Mouse (Mus musculus): Measurements from ENCODE around the gene Loxl4. TPM values are rescaled to one million over a fixed set of nuclear protein-coding genes. Genes with fewer than 3 reads are reported as not detected.
A peak's percentile ranks its signal among the peaks of the same experiment; 100 is the strongest.

Gene Loxl4
- polyA plus RNA-seq, 1 experiment from 2014 or later, result 0.13 TPM

GRCm38 (mm10) chr19:42599891-42600290 lies 12.7 kb downstream of the Loxl4 start:
- Histone ChIP-seq H3K4me2 (replicated peaks) (no peak overlapping the region), H3K4me3 (replicated peaks; ENCODE audit: low read length) (no peak overlapping the region), H3K36me3 (replicated peaks; ENCODE audit: control insufficient read depth, insufficient read depth) (no peaks in the 10 kb centered on the region), H3K27ac (no peak overlapping the region), H3K9me3 (ENCODE audit: control insufficient read depth, low read length) (no peaks in the 10 kb centered on the region), H3K9ac (no peak overlapping the region), H3K4me1 (replicated peaks; ENCODE audit: control insufficient read depth, insufficient read depth, low read length) (no peaks in the 10 kb centered on the region), H3K27me3 (ENCODE audit: control insufficient read depth, insufficient read depth, low read length) (no peaks in the 10 kb centered on the region)
- DNase-seq (ENCODE audit: low spot score) (no peak), ATAC-seq (ENCODE audit: low FRiP score) (no peak)
- WGBS, result 82% methylated on average over 17 of the region's 17 CpGs

GRCm38 (mm10) chr19:42597896-42598295 lies 14.7 kb downstream of the Loxl4 start:
- no peak for DNase-seq (ENCODE audit: low spot score)
- no peak overlapping the region for H3K9ac ChIP-seq
- H3K27me3 ChIP-seq (ENCODE audit: control insufficient read depth, insufficient read depth, low read length), result no peaks in the 10 kb centered on the region
- H3K4me1 ChIP-seq (replicated peaks; ENCODE audit: control insufficient read depth, insufficient read depth, low read length), result no peaks in the 10 kb centered on the region
- WGBS, result 98% methylated on average over 6 of the region's 6 CpGs
- no peak overlapping the region for H3K4me3 ChIP-seq (replicated peaks; ENCODE audit: low read length)
- no peak for ATAC-seq (ENCODE audit: low FRiP score)
- H3K27ac ChIP-seq, result no peak overlapping the region
- no peaks in the 10 kb centered on the region for H3K9me3 ChIP-seq (ENCODE audit: control insufficient read depth, low read length)
- no peaks in the 10 kb centered on the region for H3K36me3 ChIP-seq (replicated peaks; ENCODE audit: control insufficient read depth, insufficient read depth)
- H3K4me2 ChIP-seq (replicated peaks), result no peak overlapping the region

GRCm38 (mm10) chr19:42597286-42597685 lies 15.3 kb downstream of the Loxl4 start:
- H3K27me3 ChIP-seq (ENCODE audit: control insufficient read depth, insufficient read depth, low read length), result no peaks in the 10 kb centered on the region
- H3K4me3 ChIP-seq (replicated peaks; ENCODE audit: low read length), result no peak overlapping the region
- H3K4me1 ChIP-seq (replicated peaks; ENCODE audit: control insufficient read depth, insufficient read depth, low read length), result no peaks in the 10 kb centered on the region
- H3K9ac ChIP-seq, result no peak overlapping the region
- no peaks in the 10 kb centered on the region for H3K9me3 ChIP-seq (ENCODE audit: control insufficient read depth, low read length)
- no peaks in the 10 kb centered on the region for H3K36me3 ChIP-seq (replicated peaks; ENCODE audit: control insufficient read depth, insufficient read depth)
- no peak overlapping the region for H3K4me2 ChIP-seq (replicated peaks)
- no peak for DNase-seq (ENCODE audit: low spot score)
- WGBS, result 96% methylated on average over 12 of the region's 12 CpGs
- no peak overlapping the region for H3K27ac ChIP-seq
- no peak for ATAC-seq (ENCODE audit: low FRiP score)

- ATAC-seq (ENCODE audit: low FRiP score), result no peak
- DNase-seq (ENCODE audit: low spot score), result no peak
Observed at GRCm38 (mm10) chr19:42595066-42595465, 17.5 kb downstream of the Loxl4 start.

GRCm38 (mm10) chr19:42593456-42593855 lies 19.2 kb downstream of the Loxl4 start:
- WGBS, result 96% methylated on average over 6 of the region's 6 CpGs
- DNase-seq (ENCODE audit: low spot score) (no peak), ATAC-seq (ENCODE audit: low FRiP score) (no peak)
- Histone ChIP-seq H3K9me3 (ENCODE audit: control insufficient read depth, low read length) (no peaks in the 10 kb centered on the region), H3K27ac (no peak overlapping the region), H3K36me3 (replicated peaks; ENCODE audit: control insufficient read depth, insufficient read depth) (0 out of 2 replicates have a peak, but pooled peaks cover 5% of the 10 kb centered on the region), H3K4me1 (replicated peaks; ENCODE audit: control insufficient read depth, insufficient read depth, low read length) (no peaks in the 10 kb centered on the region), H3K9ac (no peak overlapping the region), H3K27me3 (ENCODE audit: control insufficient read depth, insufficient read depth, low read length) (no peaks in the 10 kb centered on the region), H3K4me2 (replicated peaks) (no peak overlapping the region), H3K4me3 (replicated peaks; ENCODE audit: low read length) (no peak overlapping the region)

More at GRCm38 (mm10) chr19:42595066-42595465, 17.5 kb downstream of the Loxl4 start:
- WGBS, result 96% methylated on average over 6 of the region's 6 CpGs
- no peaks in the 10 kb centered on the region for H3K9me3 ChIP-seq (ENCODE audit: control insufficient read depth, low read length)
- no peaks in the 10 kb centered on the region for H3K27me3 ChIP-seq (ENCODE audit: control insufficient read depth, insufficient read depth, low read length)
- no peaks in the 10 kb centered on the region for H3K4me1 ChIP-seq (replicated peaks; ENCODE audit: control insufficient read depth, insufficient read depth, low read length)
- H3K4me2 ChIP-seq (replicated peaks), result no peak overlapping the region
- H3K36me3 ChIP-seq (replicated peaks; ENCODE audit: control insufficient read depth, insufficient read depth), result 0 out of 2 replicates have a peak, but pooled peaks cover 5% of the 10 kb centered on the region
- no peak overlapping the region for H3K27ac ChIP-seq
- no peak overlapping the region for H3K9ac ChIP-seq
- no peak overlapping the region for H3K4me3 ChIP-seq (replicated peaks; ENCODE audit: low read length)

GRCm38 (mm10) chr19:42591534-42591933 lies 21.1 kb downstream of the Loxl4 start:
- Histone ChIP-seq H3K27me3 (ENCODE audit: control insufficient read depth, insufficient read depth, low read length) (no peaks in the 10 kb centered on the region), H3K9ac (no peak overlapping the region), H3K9me3 (ENCODE audit: control insufficient read depth, low read length) (no peaks in the 10 kb centered on the region), H3K36me3 (replicated peaks; ENCODE audit: control insufficient read depth, insufficient read depth) (peaks cover 8% of the 10 kb centered on the region; the same call in 1 of the 2 replicates), H3K4me1 (replicated peaks; ENCODE audit: control insufficient read depth, insufficient read depth, low read length) (no peaks in the 10 kb centered on the region), H3K4me2 (replicated peaks) (no peak overlapping the region), H3K4me3 (replicated peaks; ENCODE audit: low read length) (no peak overlapping the region), H3K27ac (no peak overlapping the region)
- ATAC-seq (ENCODE audit: low FRiP score) (no peak), DNase-seq (ENCODE audit: low spot score) (no peak)
- 50% methylated on average over 14 of the region's 14 CpGs for whole genome bisulfite sequencing

GRCm38 (mm10) chr19:42589246-42589645 lies 23.4 kb downstream of the Loxl4 start:
- DNase-seq (ENCODE audit: low spot score), result peak; percentile 77
- peaks cover 8% of the 10 kb centered on the region; the same call in 1 of the 2 replicates for H3K36me3 ChIP-seq (replicated peaks; ENCODE audit: control insufficient read depth, insufficient read depth)
- no peaks in the 10 kb centered on the region for H3K9me3 ChIP-seq (ENCODE audit: control insufficient read depth, low read length)
- H3K9ac ChIP-seq, result no peak overlapping the region
- no peaks in the 10 kb centered on the region for H3K27me3 ChIP-seq (ENCODE audit: control insufficient read depth, insufficient read depth, low read length)
- no peaks in the 10 kb centered on the region for H3K4me1 ChIP-seq (replicated peaks; ENCODE audit: control insufficient read depth, insufficient read depth, low read length)
- no peak overlapping the region for H3K27ac ChIP-seq
- no peak for ATAC-seq (ENCODE audit: low FRiP score)
- H3K4me2 ChIP-seq (replicated peaks), result no peak overlapping the region
- H3K4me3 ChIP-seq (replicated peaks; ENCODE audit: low read length), result no peak overlapping the region
- 82% methylated on average over 1 of the region's 1 CpGs for WGBS

- Histone ChIP-seq H3K4me2 (replicated peaks) (no peak overlapping the region), H3K9me3 (ENCODE audit: control insufficient read depth, low read length) (no peaks in the 10 kb centered on the region), H3K27me3 (ENCODE audit: control insufficient read depth, insufficient read depth, low read length) (no peaks in the 10 kb centered on the region), H3K27ac (no peak overlapping the region), H3K36me3 (replicated peaks; ENCODE audit: control insufficient read depth, insufficient read depth) (peaks cover 11% of the 10 kb centered on the region; the same call in 1 of the 2 replicates), H3K4me1 (replicated peaks; ENCODE audit: control insufficient read depth, insufficient read depth, low read length) (no peaks in the 10 kb centered on the region), H3K9ac (no peak overlapping the region), H3K4me3 (replicated peaks; ENCODE audit: low read length) (no peak overlapping the region)
- DNase-seq (ENCODE audit: low spot score), result no peak
- no peak for ATAC-seq (ENCODE audit: low FRiP score)
- 91% methylated on average over 2 of the region's 2 CpGs for WGBS
Observed at GRCm38 (mm10) chr19:42587704-42588103, 24.9 kb downstream of the Loxl4 start.

GRCm38 (mm10) chr19:42584188-42584587 lies 28.4 kb downstream of the Loxl4 start:
- no peak for ATAC-seq (ENCODE audit: low FRiP score)

GRCm38 (mm10) chr19:42583677-42584076 lies 28.9 kb downstream of the Loxl4 start:
- H3K36me3 ChIP-seq (replicated peaks; ENCODE audit: control insufficient read depth, insufficient read depth), result peaks cover 6% of the 10 kb centered on the region; the same call in 1 of the 2 replicates
- H3K27me3 ChIP-seq (ENCODE audit: control insufficient read depth, insufficient read depth, low read length), result no peaks in the 10 kb centered on the region
- no peak for DNase-seq (ENCODE audit: low spot score)
- no peak for ATAC-seq (ENCODE audit: low FRiP score)
- no peak overlapping the region for H3K9ac ChIP-seq
- H3K4me2 ChIP-seq (replicated peaks), result no peak overlapping the region
- no peak overlapping the region for H3K4me3 ChIP-seq (replicated peaks; ENCODE audit: low read length)
- no peaks in the 10 kb centered on the region for H3K9me3 ChIP-seq (ENCODE audit: control insufficient read depth, low read length)
- no peak overlapping the region for H3K27ac ChIP-seq
- 97% methylated on average over 5 of the region's 5 CpGs for WGBS
- H3K4me1 ChIP-seq (replicated peaks; ENCODE audit: control insufficient read depth, insufficient read depth, low read length), result no peaks in the 10 kb centered on the region

More at GRCm38 (mm10) chr19:42584188-42584587, 28.4 kb downstream of the Loxl4 start:
- H3K27ac ChIP-seq, result no peak overlapping the region
- no peak overlapping the region for H3K9ac ChIP-seq
- peaks cover 6% of the 10 kb centered on the region; the same call in 1 of the 2 replicates for H3K36me3 ChIP-seq (replicated peaks; ENCODE audit: control insufficient read depth, insufficient read depth)
- 97% methylated on average over 3 of the region's 3 CpGs for WGBS
- no peaks in the 10 kb centered on the region for H3K4me1 ChIP-seq (replicated peaks; ENCODE audit: control insufficient read depth, insufficient read depth, low read length)
- H3K4me2 ChIP-seq (replicated peaks), result no peak overlapping the region
- no peak for DNase-seq (ENCODE audit: low spot score)
- no peaks in the 10 kb centered on the region for H3K9me3 ChIP-seq (ENCODE audit: control insufficient read depth, low read length)
- H3K27me3 ChIP-seq (ENCODE audit: control insufficient read depth, insufficient read depth, low read length), result no peaks in the 10 kb centered on the region
- no peak overlapping the region for H3K4me3 ChIP-seq (replicated peaks; ENCODE audit: low read length)
